Mouse (Mus musculus) midbrain, embryonic 16.5 days (tissue): Measurements from ENCODE around the gene Usp16. TPM values are rescaled to one million over a fixed set of nuclear protein-coding genes. Genes with fewer than 3 reads are reported as not detected.

Source experiments
- ATAC-seq: fragments of 200-750 bp; cut with Nextera tagmentation; 2 replicates; pipeline ENCODE4 v1.8.0; 2017; ENCODE audit warnings: moderate TSS enrichment
- H3K27ac ChIP-seq: fragments of 300-500 bp; sonication (generic); 2 replicates; pipeline ENCODE4 v1.5.1; 2014; ENCODE audit warnings: mild to moderate bottlenecking, low read length, mixed read lengths
- H3K27me3 ChIP-seq: fragments of 300-500 bp; sonication (generic); 2 replicates; pipeline ENCODE4 v1.6.1; 2014; ENCODE audit warnings: low read depth, low read length, mixed read lengths; ENCODE audit not compliant: control insufficient read depth, insufficient read depth
- H3K36me3 ChIP-seq: fragments of 300-500 bp; sonication (generic); 2 replicates; pipeline ENCODE4 v1.6.1; 2014; ENCODE audit warnings: mild to moderate bottlenecking, low read length, moderate library complexity, mixed read lengths; ENCODE audit not compliant: control insufficient read depth, insufficient read depth
- H3K4me1 ChIP-seq: fragments of 300-500 bp; sonication (generic); 2 replicates; pipeline ENCODE4 v1.6.1; 2014; ENCODE audit warnings: mild to moderate bottlenecking, low read length, mixed read lengths; ENCODE audit not compliant: control insufficient read depth, insufficient read depth
- H3K4me2 ChIP-seq: fragments of 300-500 bp; sonication (generic); 2 replicates; pipeline ENCODE4 v1.6.1; 2014; ENCODE audit warnings: mild to moderate bottlenecking, low read length, mixed read lengths
- H3K4me3 ChIP-seq: fragments of 300-500 bp; sonication (generic); 2 replicates; pipeline ENCODE4 v1.5.1; 2014; ENCODE audit warnings: low read depth, mild to moderate bottlenecking, low read length, moderate library complexity, mixed read lengths
- H3K9ac ChIP-seq: fragments of 300-500 bp; sonication (generic); 2 replicates; pipeline ENCODE4 v1.6.1; 2014; ENCODE audit warnings: low read depth, low read length, mixed read lengths
- H3K9me3 ChIP-seq: fragments of 300-500 bp; sonication (generic); replicated peaks from 2 replicates; pipeline ENCODE4 v1.6.1; 2014; ENCODE audit warnings: mild to moderate bottlenecking, low read length, mixed read lengths; ENCODE audit not compliant: control insufficient read depth, poor library complexity, severe bottlenecking
- WGBS: fragments of 180-500 bp; shearing (Covaris S2); extraction: QIAGEN DNeasy Blood & Tissue Kit; methylation state at CpG from one replicate; pipeline ENCODE4 v1.1.7; 2014; 5-methylcytosine and 5-hydroxymethylcytosine counted together
- polyA plus RNA-seq: library from polyadenylated mRNA; unstranded; fragments of >200 nt; fragmentation: Nextera tagmentation; extraction: Ambion mirVana; gene quantifications from 2 replicates; pipeline ENCODE4 v1.2.1, GENCODE M21; 2015

Usp16 gene
- polyA plus RNA-seq, 1 experiment from 2014 or later = 44.4 TPM

GRCm38 (mm10) chr16:87495716-87496447, 41.4 kb downstream of the Usp16 start, which contains the start of gene Cct8:
Gene Cct8 (minus strand): TSS chr16:87495873.
- peaks cover 14% of the 10 kb centered on the region for H3K36me3 ChIP-seq
- WGBS = 2% methylated on average over 48 of the region's 48 CpGs
- H3K4me1 ChIP-seq = peaks cover 15% of the 10 kb centered on the region
- H3K4me2 ChIP-seq = peak within 1 kb of the TSS; percentile 89
- H3K9ac ChIP-seq = peak within 1 kb of the TSS; percentile 98
- no peaks in the 10 kb centered on the region for H3K27me3 ChIP-seq
- H3K9me3 ChIP-seq = no peaks in the 10 kb centered on the region
- H3K27ac ChIP-seq = peak within 1 kb of the TSS; percentile 90
- peak within 1 kb of the TSS; percentile 98 for H3K4me3 ChIP-seq
- ATAC-seq = peak; percentile 95

DNA sequence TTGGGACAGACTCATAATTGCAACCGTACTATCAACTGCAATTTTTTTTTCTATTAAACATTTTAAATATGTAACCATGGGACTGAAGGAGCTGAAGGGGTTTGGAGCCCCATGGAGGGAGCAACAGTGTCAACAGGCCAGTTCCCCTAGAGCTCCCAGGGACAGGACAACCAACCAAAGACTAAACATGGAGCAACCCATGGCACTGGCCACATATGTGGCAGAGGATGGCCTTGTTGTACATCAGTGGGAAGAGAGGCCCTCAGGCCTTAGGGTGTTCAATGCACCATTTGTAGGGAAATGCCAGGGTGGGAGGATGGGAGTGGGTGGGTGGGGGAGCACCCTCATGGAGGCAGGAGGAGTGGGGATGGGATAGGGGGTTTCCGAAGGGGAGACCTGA, 42.2 kb downstream of the Usp16 start:
- Histone ChIP-seq H3K4me3 (no peak overlapping the region; the same call in 1 of the 2 replicates), H3K9ac (no peak overlapping the region), H3K4me2 (peak overlapping the region; percentile 67), H3K27me3 (no peaks in the 10 kb centered on the region), H3K36me3 (0 out of 2 replicates have a peak, but pooled peaks cover 7% of the 10 kb centered on the region), H3K27ac (no peak overlapping the region), H3K4me1 (peaks cover 15% of the 10 kb centered on the region), H3K9me3 (no peaks in the 10 kb centered on the region)
- no peak for ATAC-seq
- WGBS = 91% methylated on average over 2 of the region's 2 CpGs

- no peak for ATAC-seq
- 89% methylated on average over 6 of the region's 6 CpGs for WGBS
- no peak overlapping the region for H3K9ac ChIP-seq
- H3K27me3 ChIP-seq = no peaks in the 10 kb centered on the region
- no peak overlapping the region for H3K4me3 ChIP-seq
- 0 out of 2 replicates have a peak, but pooled peaks cover 4% of the 10 kb centered on the region for H3K36me3 ChIP-seq
- no peaks in the 10 kb centered on the region for H3K9me3 ChIP-seq
- peaks cover 15% of the 10 kb centered on the region for H3K4me1 ChIP-seq
- no peak overlapping the region for H3K4me2 ChIP-seq
- H3K27ac ChIP-seq = no peak overlapping the region
Measured at GRCm38 (mm10) chr16:87497171-87497570, 42.7 kb downstream of the Usp16 start.

- Histone ChIP-seq H3K27ac (no peak overlapping the region), H3K9me3 (no peaks in the 10 kb centered on the region), H3K4me3 (no peak overlapping the region), H3K4me2 (no peak overlapping the region), H3K9ac (no peak overlapping the region), H3K36me3 (no peaks in the 10 kb centered on the region), H3K27me3 (no peaks in the 10 kb centered on the region), H3K4me1 (peaks cover 8% of the 10 kb centered on the region)
- no peak for ATAC-seq
- WGBS = 62% methylated on average over 6 of the region's 6 CpGs
Measured at GRCm38 (mm10) chr16:87499556-87499955, 45.1 kb downstream of the Usp16 start.

GRCm38 (mm10) chr16:87501304-87502078, 47.0 kb downstream of the Usp16 start:
- Histone ChIP-seq H3K4me1 (peaks cover 4% of the 10 kb centered on the region), H3K4me2 (no peak overlapping the region), H3K4me3 (no peak overlapping the region), H3K27ac (no peak overlapping the region), H3K9me3 (no peaks in the 10 kb centered on the region), H3K27me3 (no peaks in the 10 kb centered on the region), H3K9ac (no peak overlapping the region), H3K36me3 (no peaks in the 10 kb centered on the region)
- no peak for ATAC-seq
- WGBS = 65% methylated on average over 13 of the region's 13 CpGs

GRCm38 (mm10) chr16:87511706-87512105, 57.2 kb downstream of the Usp16 start:
- no peak overlapping the region for H3K9ac ChIP-seq
- H3K27me3 ChIP-seq = no peaks in the 10 kb centered on the region
- no peak for ATAC-seq
- no peak overlapping the region for H3K4me3 ChIP-seq
- H3K27ac ChIP-seq = no peak overlapping the region
- H3K36me3 ChIP-seq = no peaks in the 10 kb centered on the region
- WGBS = 59% methylated on average over 5 of the region's 5 CpGs
- H3K4me1 ChIP-seq = no peaks in the 10 kb centered on the region
- H3K4me2 ChIP-seq = no peak overlapping the region
- H3K9me3 ChIP-seq = no peaks in the 10 kb centered on the region

DNA sequence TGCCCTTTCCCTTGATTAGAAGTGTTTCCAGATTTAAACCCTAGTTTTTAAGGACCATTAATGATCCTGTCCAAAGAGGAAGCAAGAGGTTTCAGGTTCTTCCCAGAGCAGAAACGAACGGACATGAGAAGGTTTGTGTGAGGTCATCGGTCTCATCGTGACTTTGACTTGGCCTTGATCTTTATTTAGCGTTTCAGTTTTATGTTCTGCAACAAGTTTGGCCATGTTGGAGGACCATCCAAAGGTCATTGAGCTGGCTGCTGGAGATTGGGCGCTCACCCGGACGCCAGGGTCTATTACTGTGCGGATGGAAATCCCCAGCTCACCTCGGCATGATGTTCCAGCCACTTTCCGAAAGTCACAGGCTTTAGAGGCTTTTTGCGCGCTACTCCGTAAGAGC, 57.8 kb downstream of the Usp16 start:
- Histone ChIP-seq H3K4me3 (no peak overlapping the region), H3K36me3 (no peaks in the 10 kb centered on the region), H3K9me3 (no peaks in the 10 kb centered on the region), H3K4me1 (no peaks in the 10 kb centered on the region), H3K27ac (no peak overlapping the region), H3K9ac (no peak overlapping the region), H3K4me2 (no peak overlapping the region), H3K27me3 (no peaks in the 10 kb centered on the region)
- no peak for ATAC-seq
- 93% methylated on average over 14 of the region's 14 CpGs for WGBS

DNA sequence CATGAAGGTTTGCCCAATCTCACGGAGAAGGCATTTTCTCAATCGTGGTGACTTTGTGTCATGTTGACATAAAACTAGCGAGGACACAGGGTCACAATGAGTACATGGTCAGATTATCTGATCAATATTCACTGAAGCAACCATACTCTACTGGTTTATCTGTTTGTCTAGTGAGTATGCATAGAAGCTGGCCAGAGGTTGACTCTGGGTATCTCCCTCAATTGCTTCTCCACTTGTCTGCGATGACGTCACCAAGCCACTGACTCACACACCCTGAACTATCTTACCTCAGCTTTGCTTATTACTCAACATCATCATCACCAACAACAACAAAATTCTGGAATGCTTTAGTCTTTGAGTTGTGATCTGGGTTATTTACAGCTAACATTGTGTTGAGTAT, 69.7 kb downstream of the Usp16 start:
- Histone ChIP-seq H3K9me3 (no peaks in the 10 kb centered on the region), H3K4me1 (no peaks in the 10 kb centered on the region)

More for the DNA sequence above, 69.7 kb downstream of the Usp16 start:
- WGBS = 88% methylated on average over 5 of the region's 5 CpGs
- Histone ChIP-seq H3K4me3 (no peak overlapping the region), H3K9ac (no peak overlapping the region), H3K27me3 (no peaks in the 10 kb centered on the region), H3K36me3 (no peaks in the 10 kb centered on the region), H3K27ac (no peak overlapping the region), H3K4me2 (no peak overlapping the region)
- ATAC-seq = no peak
